Mouse (Mus musculus): Measurements from ENCODE around the gene Pygb.

DNA sequence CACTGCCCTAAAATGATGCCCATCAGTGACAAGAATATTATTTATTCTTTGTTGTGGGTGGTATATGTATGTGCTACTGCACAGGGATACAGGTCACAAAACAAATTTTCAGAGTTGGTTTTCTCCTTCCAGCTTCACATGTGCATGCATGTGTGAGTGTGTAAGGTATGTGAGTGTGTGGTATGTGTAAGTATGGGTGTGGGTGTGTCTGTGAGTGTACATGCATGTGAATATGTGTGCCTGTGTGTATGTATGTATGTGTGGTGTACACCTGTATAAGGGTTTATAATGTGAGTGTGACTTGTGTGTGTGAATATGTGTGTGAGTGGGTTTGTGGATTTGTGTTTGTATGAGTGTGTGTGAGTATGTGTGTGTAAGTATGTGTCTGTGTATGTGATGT lies 68.7 kb downstream of the Pygb start:
- TF ChIP-seq CTCF (IDR thresholded peaks at IDR 0.05; ENCODE audit: low read depth), result no peak
- no peak for TF ChIP-seq EP300 (IDR thresholded peaks at IDR 0.05; ENCODE audit: low read depth)

Data from heart, postnatal 0 days (tissue).